ENCODE assay signal across 25 mouse cellular contexts in the genomic region with DNA sequence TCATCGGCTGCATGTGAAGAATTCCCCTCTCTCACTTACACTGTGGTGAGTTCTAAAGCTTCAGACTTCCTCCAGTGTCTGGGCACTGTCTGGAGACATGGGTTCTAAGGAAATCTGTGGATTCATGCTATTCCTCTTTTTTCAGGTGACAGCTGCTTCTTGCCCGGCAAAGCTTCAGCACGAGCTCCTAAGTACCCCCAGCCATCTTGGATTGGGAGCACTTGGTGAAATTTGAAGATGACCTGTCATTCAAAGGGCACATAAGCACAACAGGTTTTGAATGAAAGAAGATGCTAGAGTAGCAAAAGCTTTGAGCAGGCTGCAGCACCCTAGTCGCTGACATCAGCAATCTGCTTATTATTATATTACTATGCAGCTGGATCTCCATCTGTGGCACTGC.
"Had no signal": no experiment of that assay in that cellular context is flagged by ENCODE, and none has a peak within 500 bp of the region (broad histone marks: within the 10 kb centered on the region; RNA-seq: fewer than 3 reads in every experiment).

No protein-coding gene starts in this region.

- H3K9me3 ChIP-seq: heart, embryonic 10.5 days; heart, embryonic 12.5 days; hindbrain, embryonic 10.5 days; hindbrain, embryonic 12.5 days; intestine, embryonic 15.5 days; limb, embryonic 10.5 days; limb, embryonic 12.5 days; liver, embryonic 13.5 days; liver, embryonic 15.5 days had no signal

- H3K4me1 ChIP-seq: heart, embryonic 10.5 days; heart, embryonic 12.5 days; intestine, embryonic 15.5 days; limb, embryonic 12.5 days; liver, embryonic 13.5 days; liver, embryonic 15.5 days had no signal

- DNase-seq: gastrocnemius, postnatal 25 days; heart, postnatal 10 days; heart, postnatal 4 days; kidney, adult 18-20 months; kidney, adult 8-10 months; kidney, postnatal 14 days; kidney, postnatal 36 days; layer of hippocampus, adult 9-11 months; liver; liver, embryonic 13.5 days had no signal

- H3K27ac ChIP-seq: heart, embryonic 10.5 days; hindbrain, embryonic 10.5 days; hindbrain, embryonic 12.5 days; hindbrain, embryonic 14.5 days; intestine, embryonic 15.5 days; kidney, postnatal 0 days; left cerebral cortex, adult 2 months; limb, embryonic 10.5 days; limb, embryonic 12.5 days; liver, embryonic 13.5 days; liver, embryonic 15.5 days had no signal

- H3K4me2 ChIP-seq: heart, embryonic 12.5 days; hindbrain, embryonic 12.5 days; hindbrain, embryonic 14.5 days; intestine, embryonic 15.5 days; limb, embryonic 12.5 days; liver, embryonic 11.5 days; liver, embryonic 13.5 days; liver, embryonic 15.5 days had no signal

- H3K9ac ChIP-seq: heart, embryonic 12.5 days; hindbrain, embryonic 12.5 days; hindbrain, embryonic 14.5 days; intestine, embryonic 15.5 days; limb, embryonic 12.5 days; liver, embryonic 13.5 days; liver, embryonic 15.5 days had no signal

- H3K27me3 ChIP-seq: heart, embryonic 12.5 days; hindbrain, embryonic 12.5 days; intestine, embryonic 15.5 days; limb, embryonic 12.5 days; liver, embryonic 13.5 days; liver, embryonic 15.5 days had no signal

- H3K36me3 ChIP-seq: heart, embryonic 10.5 days; heart, embryonic 12.5 days; hindbrain, embryonic 10.5 days; hindbrain, embryonic 12.5 days; intestine, embryonic 15.5 days; limb, embryonic 10.5 days; limb, embryonic 12.5 days; liver, embryonic 13.5 days; liver, embryonic 15.5 days had no signal

- ATAC-seq: hindbrain, embryonic 16.5 days; inflammation-experienced regulatory T-cells, adult 6 months; intestine, embryonic 15.5 days; intestine, postnatal 0 days had no signal

- H3K4me3 ChIP-seq: heart, embryonic 10.5 days; heart, embryonic 12.5 days; hindbrain, embryonic 10.5 days; hindbrain, embryonic 12.5 days; intestine, embryonic 15.5 days; left cerebral cortex, adult 2 months; limb, embryonic 10.5 days; limb, embryonic 12.5 days; liver, embryonic 13.5 days; liver, embryonic 15.5 days had no signal
